Mouse (Mus musculus): ENCODE measurements around the gene Mllt10.

Gene Mllt10

DNA sequence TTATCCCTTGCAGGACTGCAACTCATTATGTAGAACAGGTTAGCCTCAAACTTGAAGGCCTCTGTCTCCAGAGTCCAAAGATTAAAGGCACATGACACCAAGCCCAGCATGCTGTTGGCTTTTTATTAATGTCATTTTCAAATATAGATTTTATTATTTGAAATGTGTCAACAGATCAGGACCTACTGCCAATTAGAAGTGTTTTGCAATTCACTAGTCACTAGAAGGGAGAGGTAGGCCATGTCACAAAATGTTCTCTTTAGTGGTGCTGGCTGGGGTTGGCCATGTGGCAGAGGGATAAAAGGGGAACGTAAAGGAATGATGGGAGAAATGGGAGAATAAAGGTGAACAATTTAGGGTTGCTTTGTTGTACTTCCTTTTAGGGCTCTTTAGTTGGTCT, 38.8 kb downstream of the Mllt10 start:
- no peak for DNase-seq (ENCODE audit: low read depth)

DNA sequence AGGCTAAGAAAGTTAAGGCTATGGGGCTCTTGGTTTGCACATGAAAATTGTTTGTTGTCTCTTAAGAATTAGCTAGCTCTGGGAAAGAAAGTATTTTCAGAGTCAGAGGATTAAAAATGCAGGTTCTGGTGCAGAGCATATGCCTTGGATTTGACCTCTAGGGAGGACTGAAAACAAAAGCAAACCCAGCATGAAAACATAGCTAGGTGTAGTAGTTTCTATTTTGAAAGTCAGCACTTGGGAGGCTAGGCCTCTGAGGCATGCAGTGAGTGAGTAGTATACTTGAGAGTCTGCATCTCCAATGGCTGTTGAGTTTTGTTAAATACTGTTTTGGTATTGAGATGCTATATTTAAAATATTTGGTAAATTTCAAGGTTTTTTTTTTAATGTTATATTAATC, 39.3 kb downstream of the Mllt10 start:
- no peak for DNase-seq (ENCODE audit: low read depth)

DNA sequence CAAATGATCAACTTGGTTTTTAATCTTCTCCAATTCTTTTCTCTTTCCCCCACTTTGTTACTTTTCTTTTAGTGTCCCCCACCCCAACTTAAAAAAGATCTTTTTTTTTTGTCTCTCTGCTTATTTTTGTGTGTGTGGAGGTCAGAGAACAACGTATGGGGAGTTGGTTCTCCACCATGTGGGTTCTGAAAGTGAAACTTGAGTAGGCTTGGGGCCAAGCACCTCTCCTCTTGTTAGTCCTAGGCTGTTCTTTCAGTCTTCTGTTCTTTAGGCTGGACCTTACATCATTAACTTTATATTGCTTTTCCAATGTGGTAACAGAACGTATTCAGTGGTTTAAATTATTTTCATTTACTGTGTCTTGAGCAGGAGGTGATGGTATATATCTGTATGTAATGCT, 40.8 kb downstream of the Mllt10 start:
- no peak for DNase-seq (ENCODE audit: low read depth)

DNA sequence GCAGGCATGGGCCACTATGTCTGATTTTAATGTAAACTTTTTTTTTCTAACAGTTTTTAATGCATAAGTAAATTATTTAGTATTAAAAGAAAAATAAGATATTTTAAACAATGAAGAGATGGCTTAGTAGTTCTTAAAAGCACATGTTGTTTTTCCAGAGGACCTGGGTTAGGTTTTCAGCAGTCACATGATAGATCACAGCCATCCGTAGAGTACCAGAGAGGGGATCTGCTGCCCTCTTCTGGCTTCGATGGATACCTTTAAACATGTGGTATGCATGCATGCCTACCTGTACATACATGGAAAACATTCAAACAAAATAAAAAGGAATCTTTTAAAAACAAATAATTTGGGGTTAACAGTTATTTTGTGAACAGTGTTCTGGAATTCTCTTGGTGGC, 45.9 kb downstream of the Mllt10 start:
- no peak for DNase-seq (ENCODE audit: low read depth)

DNA sequence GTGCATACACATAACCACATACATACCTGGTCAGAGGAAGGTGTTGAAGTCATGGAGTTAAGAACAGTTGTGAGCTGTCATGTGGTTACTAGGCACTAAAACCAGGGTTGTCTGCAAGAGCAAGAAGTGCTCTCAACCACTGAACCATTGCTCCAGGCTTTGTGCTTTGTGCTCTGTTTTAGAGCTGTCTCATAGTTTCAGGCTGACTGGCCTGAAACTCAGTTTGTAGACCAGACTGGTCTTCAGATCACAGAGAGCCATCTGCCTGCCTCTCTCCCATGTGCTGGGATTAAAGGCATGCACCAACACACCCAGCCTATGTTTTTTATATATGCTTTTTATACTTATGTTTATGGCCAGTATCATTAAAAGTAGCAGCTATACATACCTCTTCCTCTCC, 52.5 kb downstream of the Mllt10 start:
- DNase-seq (ENCODE audit: low read depth) = no peak

DNA sequence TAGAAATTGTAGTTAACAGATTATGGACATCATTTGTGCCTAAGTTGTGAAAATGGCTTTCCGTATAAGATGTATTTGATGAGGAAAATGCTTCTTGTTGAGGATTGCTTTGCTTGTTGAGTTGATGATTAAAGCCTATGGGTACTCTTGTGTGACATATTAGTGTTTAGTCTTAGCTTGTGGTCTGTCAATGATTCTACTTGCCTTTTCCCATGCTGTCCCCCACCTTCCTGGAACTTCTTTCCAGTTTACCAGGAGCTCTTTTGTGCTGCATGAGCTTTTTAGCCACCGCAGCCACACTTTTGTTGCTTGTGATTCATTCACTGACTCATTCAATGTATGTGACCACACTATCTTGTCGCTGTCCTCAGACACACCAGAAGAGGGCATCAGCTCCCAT, 53.2 kb downstream of the Mllt10 start:
- DNase-seq (ENCODE audit: low read depth) = no peak

DNA sequence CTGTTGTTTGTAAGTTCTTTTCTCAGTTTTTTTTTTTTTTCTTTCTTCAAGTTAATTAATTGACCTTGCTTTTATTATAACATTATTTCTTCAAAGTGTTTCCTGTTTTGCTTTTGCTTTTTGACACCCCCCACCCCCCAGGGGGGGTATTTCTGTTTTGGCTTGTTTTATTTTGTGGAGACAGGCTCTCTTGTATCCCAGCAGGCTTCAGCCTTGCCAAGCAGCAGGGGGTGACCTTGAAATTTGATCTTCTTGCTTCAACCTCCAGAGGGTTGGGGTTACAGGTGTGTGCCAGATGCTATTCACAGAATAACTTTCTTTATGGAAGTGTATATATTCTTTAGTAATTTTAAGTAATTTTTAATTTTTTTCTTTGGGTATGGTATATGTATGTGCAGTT, 56.4 kb downstream of the Mllt10 start:
- no peak for DNase-seq (ENCODE audit: low read depth)

DNA sequence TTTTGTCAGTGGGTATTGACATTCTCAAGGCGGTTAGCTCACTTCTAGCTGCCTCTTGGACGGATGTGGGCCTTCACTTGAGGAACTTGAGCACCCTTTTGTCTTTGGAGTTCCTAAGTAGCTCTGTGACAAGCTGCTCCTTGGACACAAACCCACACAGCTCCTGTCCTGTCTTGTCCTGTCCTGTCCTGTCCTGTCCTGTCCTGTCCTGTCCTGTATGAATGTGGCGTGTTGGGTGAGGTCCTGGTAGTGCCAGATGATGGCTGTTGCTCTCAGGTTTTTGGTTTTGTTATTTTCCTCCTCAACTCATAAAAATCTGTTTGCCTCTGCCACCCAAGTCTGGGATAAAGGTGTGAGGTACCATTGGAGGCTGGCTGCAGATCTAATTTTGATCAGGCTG, 61.4 kb downstream of the Mllt10 start:
- DNase-seq (ENCODE audit: low read depth) = no peak

DNA sequence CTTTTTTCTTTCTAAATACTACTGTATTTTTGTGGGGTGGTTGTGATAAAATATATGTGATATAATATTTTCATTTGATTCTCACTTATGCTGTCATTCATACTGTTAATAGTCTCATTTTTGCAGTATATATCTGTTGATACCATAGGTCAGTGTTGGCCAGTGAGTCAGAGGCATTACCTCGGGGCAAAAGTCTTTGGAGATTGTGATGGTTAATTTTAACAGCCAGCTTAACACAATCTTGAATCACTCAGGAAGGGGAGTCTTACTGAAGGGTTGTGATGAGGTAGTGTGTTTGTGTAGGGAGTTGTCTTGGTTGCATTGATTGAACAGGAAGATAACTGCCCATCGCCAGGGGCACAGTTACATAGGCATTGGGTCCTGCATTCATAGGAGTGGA, 83.1 kb downstream of the Mllt10 start:
- no peak for DNase-seq (ENCODE audit: low read depth)

DNA sequence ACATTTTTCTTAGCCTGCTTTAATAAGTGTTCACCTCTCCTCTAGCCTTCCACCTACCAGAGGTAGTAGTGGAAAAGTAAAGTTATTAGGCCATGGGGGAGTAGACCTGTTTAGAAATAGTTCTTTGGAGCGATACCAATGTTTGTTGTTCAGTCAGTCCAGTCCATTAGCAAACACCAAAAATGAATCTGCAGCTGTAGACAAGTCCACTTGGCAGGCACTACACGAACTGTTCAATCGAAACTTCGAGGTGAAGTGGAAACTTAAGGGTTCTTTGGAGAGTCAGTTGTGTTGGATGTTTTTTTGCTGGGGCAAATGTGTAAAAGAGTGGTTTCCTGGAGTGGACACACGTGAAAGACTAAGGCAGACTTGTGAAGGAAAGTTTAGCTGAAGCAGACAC, 84.6 kb downstream of the Mllt10 start:
- no peak for DNase-seq (ENCODE audit: low read depth)

DNA sequence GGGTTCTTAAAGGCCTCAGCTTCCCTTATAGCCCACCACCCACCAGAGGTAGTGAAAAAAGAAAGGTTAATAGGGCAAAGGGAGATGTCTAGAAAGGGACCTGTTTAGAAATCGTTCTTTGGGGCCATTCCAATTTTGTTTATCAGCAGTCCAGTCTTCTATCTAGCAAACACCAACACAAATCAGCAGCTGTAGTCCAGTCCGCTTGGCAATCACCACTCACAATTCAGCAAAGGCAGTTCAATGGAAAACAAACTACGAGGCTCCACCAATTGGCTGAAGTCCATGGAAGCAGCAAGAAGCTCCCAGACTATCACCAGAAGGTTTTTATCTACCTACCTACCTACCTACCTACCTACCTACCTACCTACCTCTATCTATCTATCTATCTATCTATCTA, 101.1 kb downstream of the Mllt10 start:
- DNase-seq (ENCODE audit: low read depth) = no peak

DNA sequence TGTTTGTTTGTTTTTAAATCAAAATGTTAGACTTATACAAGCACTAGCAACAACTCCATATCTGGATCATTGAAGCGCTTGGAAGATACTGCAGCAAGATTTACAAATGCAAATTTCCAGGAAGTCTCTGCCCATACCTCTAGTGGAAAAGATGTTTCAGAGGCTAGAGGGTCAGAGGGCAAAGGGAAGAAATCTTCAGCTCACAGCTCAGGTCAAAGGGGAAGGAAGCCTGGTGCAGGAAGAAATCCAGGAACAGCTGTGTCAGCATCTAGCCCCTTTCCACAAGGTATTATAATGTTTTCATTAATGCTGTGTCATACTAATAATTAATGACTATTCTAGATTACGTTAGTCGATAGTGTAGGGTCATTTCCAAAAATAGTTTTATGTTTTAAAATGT, 104.4 kb downstream of the Mllt10 start:
- DNase-seq (ENCODE audit: low read depth) = no peak

DNA sequence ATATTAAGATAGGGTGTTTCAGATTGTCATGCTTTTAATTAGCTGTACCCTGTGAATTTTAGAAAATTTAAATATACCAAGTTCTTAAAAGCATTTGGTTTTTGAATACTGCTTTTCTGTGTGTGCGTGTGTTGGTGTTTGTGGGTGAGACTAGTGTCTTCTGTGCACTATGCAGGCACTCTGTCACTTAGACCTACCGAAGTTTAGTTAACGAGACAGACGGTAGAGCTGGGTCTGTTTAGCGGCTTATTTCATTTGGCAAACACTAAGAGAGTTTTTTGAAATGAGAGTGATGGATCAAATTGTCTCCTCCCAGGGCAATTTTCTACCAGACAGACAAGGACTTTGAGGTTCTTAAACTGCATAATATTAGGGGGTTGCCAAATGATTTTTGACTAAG, 106.0 kb downstream of the Mllt10 start:
- DNase-seq (ENCODE audit: low read depth) = no peak

DNA sequence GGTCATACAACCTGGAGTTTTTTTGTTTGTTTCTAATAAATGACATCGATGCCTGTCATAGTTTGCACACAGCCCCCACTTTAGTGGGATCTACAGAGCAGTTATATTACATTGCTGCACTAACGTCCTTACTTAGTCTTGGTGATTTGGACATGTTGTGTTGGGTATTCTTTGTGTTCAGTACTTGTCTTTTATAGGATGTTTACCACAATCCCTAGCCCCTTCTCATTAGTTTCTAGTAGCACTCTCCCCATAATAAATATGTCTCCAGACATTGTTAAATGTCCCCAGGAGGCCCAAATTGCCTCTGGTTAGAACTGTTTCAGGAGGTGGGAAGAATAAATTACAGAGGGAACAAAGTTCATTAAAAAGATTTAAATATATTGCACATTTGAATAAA, 110.5 kb downstream of the Mllt10 start:
- no peak for DNase-seq (ENCODE audit: low read depth)

DNA sequence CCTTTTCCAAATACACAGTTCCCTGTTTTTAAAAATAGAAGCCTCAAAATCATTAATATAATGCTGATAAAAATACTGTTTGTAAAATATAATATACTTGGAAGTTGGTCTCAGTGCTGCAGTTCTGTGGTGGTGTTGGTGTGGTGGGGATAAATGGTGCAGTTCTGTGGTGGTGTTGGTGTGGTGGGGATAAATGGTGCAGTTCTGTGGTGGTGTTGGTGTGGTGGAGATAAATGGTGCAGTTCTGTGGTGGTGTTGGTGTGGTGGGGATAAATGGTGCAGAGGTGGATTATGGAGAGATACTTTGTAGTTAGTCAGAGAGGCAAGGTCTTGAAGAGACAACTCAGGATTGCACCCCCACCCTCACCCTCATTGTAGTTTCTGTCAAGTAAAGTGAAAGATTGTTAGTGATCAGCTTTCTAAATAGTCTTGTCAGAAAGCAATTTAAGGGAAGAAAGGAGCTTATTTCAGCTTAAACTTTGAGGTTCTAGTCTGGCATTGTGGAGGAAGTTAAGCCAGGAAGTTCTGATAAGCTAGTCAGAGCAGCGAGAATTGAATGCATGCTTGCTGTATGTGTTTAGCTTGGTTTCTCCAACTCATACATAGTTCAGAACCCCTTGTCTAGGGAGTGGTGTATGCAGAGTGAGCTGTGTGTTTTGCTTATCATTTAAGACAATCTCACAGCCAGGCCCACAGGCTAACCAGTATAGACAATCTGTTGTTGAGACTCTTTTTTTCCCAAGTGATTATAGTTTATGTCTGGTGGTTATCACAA, 114.3 kb downstream of the Mllt10 start:
- no peak for DNase-seq (ENCODE audit: low read depth)

DNA sequence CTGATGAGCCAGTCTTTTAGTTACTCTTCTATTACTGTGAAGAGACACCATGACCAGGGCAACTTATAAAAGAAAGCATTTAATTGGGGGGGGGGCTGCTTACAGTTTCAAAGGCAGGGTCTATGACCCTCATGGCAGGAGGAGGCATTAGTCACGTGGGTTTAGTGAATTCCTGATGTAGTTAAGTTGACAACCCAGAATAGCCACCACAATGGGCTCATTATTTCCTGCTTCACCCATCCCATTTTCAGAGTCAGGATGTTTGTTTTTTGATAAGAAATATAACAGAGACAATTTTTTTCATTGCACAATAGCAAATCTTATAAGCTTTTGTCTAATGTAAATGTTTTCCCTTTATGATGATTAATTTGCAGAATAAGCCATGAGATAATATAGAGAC, 120.2 kb downstream of the Mllt10 start:
- DNase-seq (ENCODE audit: low read depth) = no peak

DNA sequence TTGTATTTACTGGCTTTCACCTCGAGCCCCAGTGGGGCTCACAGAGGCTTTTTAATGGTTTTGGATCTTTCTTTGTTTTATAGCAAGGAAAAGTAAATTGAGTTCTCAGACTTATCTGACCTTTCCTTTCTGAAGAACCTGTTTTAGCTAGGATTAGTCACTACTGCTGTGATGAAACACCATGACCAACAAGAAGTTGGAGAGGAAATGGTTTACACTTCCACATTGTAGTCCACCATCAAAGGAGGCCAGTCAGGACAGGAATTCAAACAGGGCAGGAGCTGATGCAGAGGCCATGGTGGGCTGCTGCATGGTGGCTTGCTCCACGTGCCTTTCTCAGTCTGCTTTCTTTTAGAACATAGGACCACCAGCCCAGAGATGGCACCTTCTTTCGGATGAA, 121.2 kb downstream of the Mllt10 start:
- DNase-seq (ENCODE audit: low read depth) = no peak

DNA sequence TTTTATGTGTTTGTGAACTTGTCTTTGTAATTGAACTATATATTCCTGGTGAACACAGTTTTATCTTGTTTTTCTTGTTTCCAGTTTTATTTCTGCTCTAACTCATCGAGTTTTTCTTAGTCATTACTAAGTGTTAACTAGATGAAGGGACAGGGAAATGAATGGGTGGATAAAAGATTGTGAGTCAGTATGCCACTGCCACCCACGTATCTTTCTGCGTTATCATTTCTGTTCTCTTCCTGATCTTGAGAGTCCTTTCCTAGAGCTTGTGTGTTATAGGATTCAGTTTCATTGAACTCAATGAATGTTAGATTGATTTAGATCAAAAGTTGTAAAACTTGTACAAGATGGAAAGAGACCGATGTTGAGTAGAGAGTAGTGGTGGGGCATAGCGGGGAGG, 125.3 kb downstream of the Mllt10 start:
- DNase-seq (ENCODE audit: low read depth) = no peak

DNA sequence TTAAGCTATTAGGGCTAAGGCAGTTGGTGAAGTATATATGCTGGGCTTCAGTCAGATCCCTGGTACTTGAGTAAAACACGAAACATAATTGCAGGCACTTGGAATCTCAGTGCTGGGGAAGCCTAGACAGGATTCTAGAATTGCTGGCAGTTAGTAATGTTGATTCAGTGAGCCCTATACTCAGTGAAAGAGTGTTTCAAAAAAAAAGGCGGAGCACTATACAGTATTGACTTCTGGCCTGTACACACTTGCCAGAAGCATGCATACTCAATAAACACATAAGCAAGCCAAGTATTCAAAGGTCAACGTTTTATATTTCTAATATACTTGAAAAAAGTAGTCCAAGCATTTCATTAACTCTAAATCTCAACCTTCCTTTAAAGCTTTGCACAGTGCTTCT, 126.6 kb downstream of the Mllt10 start:
- no peak for DNase-seq (ENCODE audit: low read depth)

DNA sequence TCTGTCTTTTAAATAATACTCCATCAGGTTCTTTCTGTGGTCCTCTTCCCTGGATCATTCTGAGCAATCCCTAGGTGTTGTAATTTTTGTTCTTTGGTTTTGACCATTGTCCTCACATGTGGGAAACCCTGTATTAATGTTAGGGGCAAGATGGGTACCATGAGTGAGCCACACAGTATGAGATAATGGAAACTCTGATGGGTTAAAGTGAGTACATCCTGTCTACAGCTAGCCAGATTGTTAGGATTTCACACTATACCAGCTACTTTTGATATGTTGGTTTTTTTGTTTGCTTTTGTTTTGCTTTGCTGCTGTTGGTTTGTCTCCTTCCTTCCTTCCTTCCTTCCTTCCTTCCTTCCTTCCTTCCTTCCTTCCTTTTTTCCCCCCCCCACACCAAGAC, 128.0 kb downstream of the Mllt10 start:
- no peak for DNase-seq (ENCODE audit: low read depth)

DNA sequence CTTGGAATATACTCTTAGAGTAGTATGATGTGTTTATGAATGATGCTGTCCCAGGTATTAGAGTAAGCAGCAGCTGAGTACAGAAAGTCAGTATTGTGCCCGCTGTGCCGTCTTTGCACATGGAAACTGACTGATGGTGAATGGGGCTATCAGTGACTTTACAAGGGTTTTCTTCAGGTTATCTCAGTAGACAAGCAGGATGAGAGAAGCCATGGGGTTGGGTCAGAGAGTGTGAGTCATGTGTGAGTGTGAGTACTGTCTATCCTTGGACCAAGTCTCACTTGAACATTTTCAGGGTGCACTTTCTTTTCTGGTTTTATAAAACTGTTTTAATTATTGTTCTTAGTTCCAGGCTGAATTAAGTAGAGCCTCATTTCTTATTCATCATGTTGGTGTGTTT, 133.3 kb downstream of the Mllt10 start:
- DNase-seq (ENCODE audit: low read depth) = no peak

DNA sequence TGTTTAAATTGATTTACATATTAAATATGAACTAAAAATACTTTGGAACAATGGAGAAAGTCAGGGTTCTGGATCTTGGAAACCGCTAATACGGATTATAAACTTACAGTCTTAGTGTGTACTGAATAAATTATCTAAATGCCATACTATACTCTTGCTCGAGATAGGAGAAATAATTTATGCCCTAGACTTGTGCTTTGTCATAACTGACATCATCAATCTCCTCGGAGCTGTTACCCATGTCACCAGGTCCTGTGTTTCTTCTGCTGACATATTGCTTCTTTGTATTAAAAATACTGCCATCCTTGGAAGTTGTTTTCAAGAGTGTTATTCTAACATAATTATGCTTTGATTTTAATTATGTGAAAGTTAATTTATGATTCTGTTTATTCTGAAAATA, 140.2 kb downstream of the Mllt10 start:
- DNase-seq (ENCODE audit: low read depth) = no peak

DNA sequence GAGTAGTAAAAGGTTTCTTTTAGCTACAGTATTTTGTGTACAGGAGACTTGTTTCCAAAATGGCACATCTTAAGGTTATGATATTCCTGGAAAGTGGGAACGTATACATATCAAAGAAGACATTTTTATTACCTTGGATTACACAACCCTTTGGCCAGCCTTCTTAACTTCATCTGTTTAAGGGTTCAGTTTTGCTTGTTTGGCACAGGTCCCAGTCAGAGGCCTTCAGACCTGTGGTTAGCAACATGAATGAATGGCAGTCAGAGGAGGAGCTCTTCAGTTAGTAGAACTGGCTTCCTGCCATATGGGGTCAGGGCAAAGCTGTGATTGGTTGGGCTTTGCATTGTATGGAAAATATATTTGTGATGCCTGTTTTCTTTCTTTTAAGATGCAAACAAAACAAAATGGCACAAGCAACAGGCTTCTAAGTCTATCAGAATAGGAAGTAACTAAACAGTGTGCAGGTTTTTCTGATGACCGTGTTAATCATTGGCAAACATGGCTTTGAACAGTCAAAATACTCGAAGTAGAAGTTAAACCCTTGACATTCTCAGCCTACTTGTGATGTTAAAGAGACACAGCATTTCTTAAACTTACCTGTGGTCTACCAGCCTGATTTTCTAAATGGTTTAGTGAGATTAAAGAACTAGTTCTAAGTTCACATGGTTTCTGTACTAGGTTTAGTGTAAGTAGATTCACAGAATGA, 140.8 kb downstream of the Mllt10 start:
- DNase-seq (ENCODE audit: low read depth) = no peak

DNA sequence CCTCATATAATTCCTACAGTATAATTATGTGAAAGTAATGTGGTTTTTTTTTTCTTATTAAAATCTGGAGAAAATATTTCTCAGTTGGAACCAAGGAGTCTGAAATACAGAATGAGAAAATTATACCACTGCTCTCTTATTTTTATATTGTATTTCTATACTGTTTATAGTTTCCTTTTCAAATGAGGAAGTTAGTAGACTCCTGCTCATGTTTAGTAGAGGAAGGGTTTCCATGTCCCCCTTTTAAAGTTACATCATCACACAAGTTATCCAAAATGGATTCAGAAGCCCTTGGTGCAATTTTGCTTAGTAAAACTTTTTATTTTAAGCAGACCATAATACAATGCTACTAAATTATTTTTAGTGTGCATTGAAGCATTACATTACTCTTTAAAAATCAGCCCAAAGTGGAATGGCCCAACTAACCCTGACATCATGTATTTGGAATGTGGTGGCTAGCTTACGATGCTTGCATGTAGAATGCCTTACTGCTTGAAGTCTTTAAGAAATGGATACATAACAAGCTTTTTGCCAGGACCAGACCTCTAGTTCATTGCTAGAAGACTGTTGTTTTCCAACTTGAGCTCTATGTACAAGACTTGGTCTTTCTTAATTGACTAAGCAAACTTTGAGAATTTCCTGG, 146.9 kb downstream of the Mllt10 start:
- no peak for DNase-seq (ENCODE audit: low read depth)

All from c-Kit-positive CD71-negative TER-119-negative erythroid progenitor cells, embryonic 14.5 days (primary cell).